8 mouse cellular contexts compared by ENCODE assay signal in genomic region chr2:132587240-132587779, GRCm38 (mm10). TPM values are rescaled to one million over a fixed set of nuclear protein-coding genes. Genes with fewer than 3 reads are reported as not detected.
DNase-seq lines count a peak whose midpoint lies in the region; ATAC-seq and TF ChIP-seq lines count a peak whose summit lies in the region.

Gene Gpcpd1, minus strand, starts transcription at chr2:132587729.

- H3K4me2 ChIP-seq in heart, embryonic 11.5 days: no peak within 1 kb of the TSS
- H3K4me2 ChIP-seq in midbrain, postnatal 0 days (ENCODE audit: low read depth, low read length, poor library complexity, severe bottlenecking): no peak within 1 kb of the TSS

- DNase-seq in layer of hippocampus, adult 8-10 months (ENCODE audit: low spot score in 2 of 2): no peak
- no peak for DNase-seq in layer of hippocampus, adult 9-10 months (ENCODE audit: low spot score)
- no peak for DNase-seq in embryonic facial prominence, embryonic 10.5 days (ENCODE audit: low spot score)
- DNase-seq in left cerebral cortex, adult 8-10 months (ENCODE audit: low spot score in 2 of 2): no peak
- DNase-seq in midbrain, postnatal 0 days (ENCODE audit: low spot score): no peak
- no peak for DNase-seq in cerebellum, postnatal 36 days
- no peak for DNase-seq in lung, postnatal 36 days

- ATAC-seq in heart, embryonic 11.5 days (replicated peaks; ENCODE audit: insufficient number of reproducible peaks, low FRiP score, low TSS enrichment): no peak
- ATAC-seq in midbrain, postnatal 0 days (ENCODE audit: low FRiP score): no peak

- no peaks in the 10 kb centered on the region for H3K27me3 ChIP-seq in embryonic facial prominence, embryonic 10.5 days (replicated peaks; ENCODE audit: low read depth, poor library complexity, severe bottlenecking)
- no peaks in the 10 kb centered on the region for H3K27me3 ChIP-seq in heart, embryonic 11.5 days (ENCODE audit: control insufficient read depth, insufficient read depth, low read length)
- H3K27me3 ChIP-seq in midbrain, postnatal 0 days (ENCODE audit: insufficient read depth, low read length): no peaks in the 10 kb centered on the region

- H3K4me1 ChIP-seq in embryonic facial prominence, embryonic 10.5 days: peaks cover 5% of the 10 kb centered on the region; the same call in 1 of the 2 replicates
- peaks cover 5% of the 10 kb centered on the region; the same call in 1 of the 2 replicates for H3K4me1 ChIP-seq in heart, embryonic 11.5 days (ENCODE audit: control insufficient read depth, insufficient read depth, low read length)
- H3K4me1 ChIP-seq in midbrain, postnatal 0 days (ENCODE audit: insufficient read depth, low read length): no peaks in the 10 kb centered on the region

- 92% methylated on average over 7 of the region's 7 CpGs for WGBS in embryonic facial prominence, embryonic 10.5 days
- 87% methylated on average over 7 of the region's 7 CpGs for WGBS in heart, embryonic 11.5 days (ENCODE audit: insufficient replicate concordance)
- WGBS in midbrain, postnatal 0 days: 95% methylated on average over 7 of the region's 7 CpGs

- no peaks in the 10 kb centered on the region for H3K36me3 ChIP-seq in embryonic facial prominence, embryonic 10.5 days (replicated peaks)
- no peaks in the 10 kb centered on the region for H3K36me3 ChIP-seq in heart, embryonic 11.5 days (ENCODE audit: control insufficient read depth, insufficient read depth, low read length)
- H3K36me3 ChIP-seq in midbrain, postnatal 0 days (ENCODE audit: insufficient read depth, low read length): no peaks in the 10 kb centered on the region

- no peak for TF ChIP-seq CTCF in midbrain, postnatal 0 days (IDR thresholded peaks at IDR 0.05)

- H3K9ac ChIP-seq in heart, embryonic 11.5 days (ENCODE audit: low read depth, low read length): no peak within 1 kb of the TSS
- H3K9ac ChIP-seq in midbrain, postnatal 0 days (replicated peaks; ENCODE audit: low read length, poor library complexity, severe bottlenecking): no peak within 1 kb of the TSS

- H3K9me3 ChIP-seq in embryonic facial prominence, embryonic 10.5 days: no peaks in the 10 kb centered on the region
- no peaks in the 10 kb centered on the region for H3K9me3 ChIP-seq in heart, embryonic 11.5 days (replicated peaks; ENCODE audit: control insufficient read depth, low read length)
- no peaks in the 10 kb centered on the region for H3K9me3 ChIP-seq in midbrain, postnatal 0 days (ENCODE audit: low read length)

- no peak within 1 kb of the TSS for H3K4me3 ChIP-seq in embryonic facial prominence, embryonic 10.5 days
- no peak within 1 kb of the TSS for H3K4me3 ChIP-seq in heart, embryonic 11.5 days (ENCODE audit: low read depth, low read length)
- H3K4me3 ChIP-seq in midbrain, postnatal 0 days (ENCODE audit: low read depth, low read length): no peak within 1 kb of the TSS

- H3K27ac ChIP-seq in embryonic facial prominence, embryonic 10.5 days (replicated peaks): no peak within 1 kb of the TSS
- no peak within 1 kb of the TSS for H3K27ac ChIP-seq in heart, embryonic 11.5 days (ENCODE audit: low read depth, low read length)
- H3K27ac ChIP-seq in midbrain, postnatal 0 days (ENCODE audit: low read depth, low read length): no peak within 1 kb of the TSS

RNA-seq across cellular contexts. Expression of gene Gpcpd1, which starts in this region (rescaled TPM):
- total RNA-seq in layer of hippocampus, adult 8-10 months (2022): 10 to 100 TPM; 65.3 to 79.3 (median 70.9) TPM
- polyA plus RNA-seq in embryonic facial prominence, embryonic 10.5 days (2016; fragmentation: Nextera tagmentation; extraction: Ambion mirVana): 28.6 and 33.3 TPM in 2 replicates
- 31.6 and 36.5 TPM in 2 replicates for polyA plus RNA-seq in heart, embryonic 11.5 days (2014; fragmentation: Nextera tagmentation; extraction: Ambion mirVana)
- total RNA-seq in left cerebral cortex, adult 8-10 months (2022): 10 to 100 TPM; 80.3 to 98.3 (median 82.8) TPM
- 55.7 and 78.6 TPM in 2 replicates for total RNA-seq in midbrain, postnatal 0 days (2014; rRNA removed)
- 82.9 and 84.0 TPM in 2 replicates for polyA plus RNA-seq in midbrain, postnatal 0 days (2015; fragmentation: Nextera tagmentation; extraction: Ambion mirVana)
